ENCODE assay signal across 9 mouse cellular contexts in the genomic region with DNA sequence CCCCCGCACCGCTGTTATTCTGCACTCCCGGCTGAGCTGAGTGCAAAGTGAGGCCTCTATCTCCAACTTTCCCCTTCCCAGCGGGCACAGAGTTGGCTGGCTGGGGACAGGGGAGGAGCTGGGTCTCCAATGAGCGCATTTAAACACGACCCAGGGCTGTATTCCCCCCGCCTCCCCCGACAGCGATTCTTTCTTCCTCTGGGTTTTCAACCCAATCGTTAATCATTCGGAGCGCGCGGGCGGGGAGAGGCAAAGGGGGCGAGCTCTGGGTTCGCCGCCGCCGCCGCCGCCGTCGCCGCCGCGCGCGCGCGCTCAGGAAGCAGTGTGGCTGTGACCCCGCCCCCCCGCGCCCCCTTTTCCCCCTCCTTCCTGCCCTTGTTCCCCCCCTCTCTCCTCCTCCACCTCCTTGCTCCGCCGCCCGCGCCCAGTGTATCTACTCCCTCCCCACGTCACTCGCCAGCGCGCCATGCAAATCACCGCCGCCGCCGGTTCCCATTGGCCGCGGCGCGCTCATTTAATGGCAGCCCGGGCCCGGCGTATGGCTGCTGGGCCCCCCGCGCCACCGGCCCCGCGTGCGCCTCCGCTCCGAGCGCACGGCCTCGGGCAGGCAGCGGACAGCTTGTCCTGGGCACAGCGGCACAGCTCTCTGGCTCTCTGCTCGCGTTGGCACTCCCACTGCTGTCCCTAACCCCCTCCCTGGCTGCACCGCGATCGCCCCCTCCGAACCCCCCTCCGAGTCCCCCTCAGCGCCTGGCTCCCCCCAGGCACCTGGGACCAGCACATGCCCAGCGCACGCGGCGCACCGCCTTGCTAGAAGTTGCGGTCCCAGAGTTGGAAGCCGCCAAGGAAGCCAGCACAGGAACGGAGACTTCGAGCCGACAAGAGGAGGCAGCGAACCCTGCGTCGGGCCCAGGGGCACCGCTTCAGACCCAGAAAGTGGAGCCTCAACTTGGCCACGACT. TPM values are rescaled to one million over a fixed set of nuclear protein-coding genes. Genes with fewer than 3 reads are reported as not detected.
A peak's percentile ranks its signal among the peaks of the same experiment; 100 is the strongest.
DNase-seq lines count a peak whose midpoint lies in the region; ATAC-seq lines count a peak whose summit lies in the region.
"Had no signal": no experiment of that assay in that cellular context is flagged by ENCODE, and none has a peak within 500 bp of the region (broad histone marks: within the 10 kb centered on the region; RNA-seq: fewer than 3 reads in every experiment).

Gene Sox1 (plus strand): TSS at position 225 of the 961 bp plus-strand sequence.

- peak within 1 kb of the TSS; percentile 61 for H3K9ac ChIP-seq in hindbrain, embryonic 16.5 days (ENCODE audit: low read depth, low read length)
- H3K9ac ChIP-seq in limb, embryonic 15.5 days = no peak within 1 kb of the TSS

- no peaks in the 10 kb centered on the region for H3K9me3 ChIP-seq in hindbrain, embryonic 16.5 days (ENCODE audit: control insufficient read depth, low read length)
- H3K9me3 ChIP-seq in limb, embryonic 15.5 days = no peaks in the 10 kb centered on the region

- under 1% methylated on average over 82 of the region's 89 CpGs for WGBS in hindbrain, embryonic 16.5 days
- 1% methylated on average over 79 of the region's 89 CpGs for WGBS in limb, embryonic 15.5 days

- peak within 1 kb of the TSS; percentile 81 for H3K27ac ChIP-seq in hindbrain, embryonic 16.5 days (ENCODE audit: low read depth, low read length)
- H3K27ac ChIP-seq in limb, embryonic 15.5 days = no peak within 1 kb of the TSS

- H3K27me3 ChIP-seq in hindbrain, embryonic 16.5 days (replicated peaks; ENCODE audit: control insufficient read depth, insufficient read depth, low read length) = peaks cover 51% of the 10 kb centered on the region
- H3K27me3 ChIP-seq in limb, embryonic 15.5 days = peaks cover 97% of the 10 kb centered on the region

- H3K4me3 ChIP-seq in hindbrain, embryonic 16.5 days (ENCODE audit: low read length) = peak within 1 kb of the TSS; percentile 48
- H3K4me3 ChIP-seq in limb, embryonic 15.5 days = peak within 1 kb of the TSS; percentile 42

- H3K36me3 ChIP-seq in hindbrain, embryonic 16.5 days (ENCODE audit: control insufficient read depth, insufficient read depth, low read length) = no peaks in the 10 kb centered on the region
- no peaks in the 10 kb centered on the region for H3K36me3 ChIP-seq in limb, embryonic 15.5 days

- DNase-seq in adrenal gland, adult 2 months = peak; percentile 52
- no peak for DNase-seq in adrenal gland, adult 18-20 months (ENCODE audit: low spot score in 2 of 2)
- DNase-seq in thymus, postnatal 0 days (ENCODE audit: low spot score) = peak; percentile 23
- DNase-seq in thymus, postnatal 10 days (ENCODE audit: low spot score in 2 of 2) = no peak
- DNase-seq in right cerebral cortex, postnatal 14 days = peak; percentile 77
- no peak for DNase-seq in gastrocnemius, postnatal 4 days (ENCODE audit: low spot score in 2 of 2)

- ATAC-seq in hindbrain, embryonic 16.5 days = peak; percentile 93
- peak; percentile 55; the same call in 1 of the 2 replicates for ATAC-seq in limb, embryonic 15.5 days (ENCODE audit: insufficient number of reproducible peaks, low FRiP score, low TSS enrichment, low read depth)

- H3K4me1 ChIP-seq in hindbrain, embryonic 16.5 days (ENCODE audit: control insufficient read depth, insufficient read depth, low read depth, low read length) = peaks cover 16% of the 10 kb centered on the region
- peaks cover 34% of the 10 kb centered on the region for H3K4me1 ChIP-seq in limb, embryonic 15.5 days

- H3K4me2 ChIP-seq in hindbrain, embryonic 16.5 days (ENCODE audit: low read length) = peak within 1 kb of the TSS; percentile 56
- H3K4me2 ChIP-seq in limb, embryonic 15.5 days = peak within 1 kb of the TSS; percentile 74

RNA-seq across cellular contexts. Expression of gene Sox1, which starts in this region (rescaled TPM):
- total RNA-seq in adrenal gland, adult 2 months (2021) = not detected
- polyA plus RNA-seq in adrenal gland, adult 2 months (2012; rRNA removed) = 0.04 TPM in 1 of 2 replicates, not detected in the other
- not detected for total RNA-seq in adrenal gland, adult 18-20 months (2021)
- not detected in 2 replicates for polyA plus RNA-seq in thymus, postnatal 0 days (2015; fragmentation: Nextera tagmentation; extraction: Ambion mirVana)
- 1.2 and 1.4 TPM in 2 replicates for polyA plus RNA-seq in hindbrain, embryonic 16.5 days (2015; fragmentation: Nextera tagmentation; extraction: Ambion mirVana)
- not detected in 2 replicates for polyA plus RNA-seq in limb, embryonic 15.5 days (2015; fragmentation: Nextera tagmentation; extraction: Ambion mirVana)
- total RNA-seq in gastrocnemius, postnatal 4 days (2021) = not detected
- total RNA-seq: neutrophil, adult 5-6 weeks had no signal

Comparison
In these comparisons a context has a peak if more than half of its experiments do, and no peak if none do; other contexts are left out.
1. Peak in DNase-seq in adrenal gland, adult 2 months; RNA of the gene not detected or under 1 TPM.
2. Peak in DNase-seq in thymus, postnatal 0 days; RNA of the gene not detected or under 1 TPM.
3. Peak in ATAC-seq, H3K4me3 ChIP-seq and H3K4me2 ChIP-seq in limb, embryonic 15.5 days; RNA of the gene not detected or under 1 TPM.